Mouse (Mus musculus) neural tube, embryonic 13.5 days (tissue): Measurements from ENCODE around the gene Chd3. TPM values are rescaled to one million over a fixed set of nuclear protein-coding genes. Genes with fewer than 3 reads are reported as not detected.

Experiments
- ATAC-seq: fragments of 200-750 bp; cut with Nextera tagmentation; 2 replicates; pipeline ENCODE4 v1.8.0; 2017; ENCODE audit warnings: low read depth, mild to moderate bottlenecking, moderate TSS enrichment, moderate library complexity
- H3K27ac ChIP-seq: fragments of 300-500 bp; sonication (generic); replicated peaks from 2 replicates; pipeline ENCODE4 v1.5.1; 2015; ENCODE audit warnings: moderate library complexity, mild to moderate bottlenecking, inconsistent platforms
- H3K27me3 ChIP-seq: fragments of 300-500 bp; sonication (generic); 2 replicates; pipeline ENCODE4 v1.6.1; 2015; ENCODE audit warnings: mild to moderate bottlenecking, inconsistent platforms
- H3K36me3 ChIP-seq: fragments of 300-500 bp; sonication (generic); 2 replicates; pipeline ENCODE4 v1.6.1; 2015; ENCODE audit warnings: mild to moderate bottlenecking, inconsistent platforms
- H3K4me1 ChIP-seq: fragments of 300-500 bp; sonication (generic); replicated peaks from 2 replicates; pipeline ENCODE4 v1.6.1; 2015; ENCODE audit warnings: inconsistent platforms
- H3K4me2 ChIP-seq: fragments of 300-500 bp; sonication (generic); 2 replicates; pipeline ENCODE4 v1.6.1; 2015; ENCODE audit warnings: inconsistent platforms, mild to moderate bottlenecking, moderate library complexity
- H3K4me3 ChIP-seq: fragments of 300-500 bp; sonication (generic); 2 replicates; pipeline ENCODE4 v1.5.1; 2015; ENCODE audit warnings: mild to moderate bottlenecking, inconsistent platforms
- H3K9ac ChIP-seq: fragments of 300-500 bp; sonication (generic); 2 replicates; pipeline ENCODE4 v1.6.1; 2015; ENCODE audit warnings: moderate library complexity, mild to moderate bottlenecking, inconsistent platforms
- H3K9me3 ChIP-seq: fragments of 300-500 bp; sonication (generic); 2 replicates; pipeline ENCODE4 v1.6.1; 2016; ENCODE audit warnings: inconsistent platforms
- WGBS: fragments of 180-500 bp; shearing (Covaris S2); methylation state at CpG from one replicate; pipeline ENCODE4 v1.1.7; 2015; 5-methylcytosine and 5-hydroxymethylcytosine counted together
- polyA plus RNA-seq: library from polyadenylated mRNA; unstranded; fragments of >200 nt; fragmentation: Nextera tagmentation; extraction: Ambion mirVana; gene quantifications from 2 replicates; pipeline ENCODE4 v1.2.1, GENCODE M21; 2015

Chd3 gene
- polyA plus RNA-seq, 1 experiment from 2014 or later: 84.6 TPM

DNA sequence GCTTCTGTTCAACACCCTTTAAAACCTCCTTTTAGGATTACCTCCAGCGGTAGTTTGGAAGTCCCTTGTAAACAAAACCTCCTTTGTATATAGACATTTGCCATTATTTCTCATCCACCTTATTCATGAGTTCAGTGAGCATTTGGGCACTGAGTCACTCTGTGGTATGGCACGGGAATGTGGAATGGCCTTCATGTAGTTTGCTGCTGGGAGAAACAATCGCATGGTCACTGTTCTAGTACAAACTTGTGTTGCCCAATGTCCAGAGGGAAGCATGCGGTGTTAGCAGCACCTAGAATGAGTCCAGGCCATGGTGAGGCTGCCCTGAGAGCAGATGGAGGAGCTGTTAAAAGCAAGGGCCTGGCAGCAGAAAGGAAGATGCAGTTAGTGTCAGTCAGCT, 34.4 kb downstream of the Chd3 start:
- 0 out of 2 replicates have a peak, but pooled peaks cover 5% of the 10 kb centered on the region for H3K9me3 ChIP-seq
- no peak overlapping the region for H3K27ac ChIP-seq
- no peak for ATAC-seq
- no peak overlapping the region for H3K4me2 ChIP-seq
- 0 out of 2 replicates have a peak, but pooled peaks cover 8% of the 10 kb centered on the region for H3K27me3 ChIP-seq
- H3K4me3 ChIP-seq: no peak overlapping the region
- 76% methylated on average over 4 of the region's 4 CpGs for WGBS
- H3K4me1 ChIP-seq: peaks cover 31% of the 10 kb centered on the region
- no peak overlapping the region for H3K9ac ChIP-seq
- no peaks in the 10 kb centered on the region for H3K36me3 ChIP-seq

GRCm38 (mm10) chr11:69333922-69334321, 35.3 kb downstream of the Chd3 start:
- 0 out of 2 replicates have a peak overlapping the region, but pooled peaks have one; percentile 8 for H3K9ac ChIP-seq
- ATAC-seq: no peak
- H3K27me3 ChIP-seq: peaks cover 15% of the 10 kb centered on the region; the same call in 1 of the 2 replicates
- peaks cover 27% of the 10 kb centered on the region for H3K4me1 ChIP-seq
- H3K27ac ChIP-seq: no peak overlapping the region
- H3K4me3 ChIP-seq: no peak overlapping the region
- no peak overlapping the region for H3K4me2 ChIP-seq
- WGBS: 62% methylated on average over 3 of the region's 3 CpGs
- H3K36me3 ChIP-seq: no peaks in the 10 kb centered on the region
- H3K9me3 ChIP-seq: 0 out of 2 replicates have a peak, but pooled peaks cover 5% of the 10 kb centered on the region

- Histone ChIP-seq H3K9me3 (0 out of 2 replicates have a peak, but pooled peaks cover 4% of the 10 kb centered on the region), H3K27ac (peak overlapping the region; percentile 89), H3K4me2 (peak overlapping the region; percentile 59), H3K27me3 (peaks cover 23% of the 10 kb centered on the region; the same call in 1 of the 2 replicates), H3K36me3 (no peaks in the 10 kb centered on the region), H3K9ac (peak overlapping the region; percentile 71; the same call in 1 of the 2 replicates), H3K4me1 (peaks cover 27% of the 10 kb centered on the region), H3K4me3 (no peak overlapping the region)
- 11% methylated on average over 8 of the region's 8 CpGs for WGBS
- no peak for ATAC-seq
These were observed 36.4 kb downstream of the Chd3 start for GRCm38 (mm10) chr11:69332713-69333253.

GRCm38 (mm10) chr11:69331929-69332405, 37.2 kb downstream of the Chd3 start:
- Histone ChIP-seq H3K4me1 (peaks cover 31% of the 10 kb centered on the region), H3K4me3 (peak overlapping the region; percentile 45), H3K27ac (peak overlapping the region; percentile 89), H3K4me2 (peak overlapping the region; percentile 59), H3K36me3 (no peaks in the 10 kb centered on the region), H3K27me3 (peaks cover 31% of the 10 kb centered on the region), H3K9me3 (no peaks in the 10 kb centered on the region), H3K9ac (peak overlapping the region; percentile 71)
- ATAC-seq: peak; percentile 80
- WGBS: 1% methylated on average over 24 of the region's 24 CpGs

DNA sequence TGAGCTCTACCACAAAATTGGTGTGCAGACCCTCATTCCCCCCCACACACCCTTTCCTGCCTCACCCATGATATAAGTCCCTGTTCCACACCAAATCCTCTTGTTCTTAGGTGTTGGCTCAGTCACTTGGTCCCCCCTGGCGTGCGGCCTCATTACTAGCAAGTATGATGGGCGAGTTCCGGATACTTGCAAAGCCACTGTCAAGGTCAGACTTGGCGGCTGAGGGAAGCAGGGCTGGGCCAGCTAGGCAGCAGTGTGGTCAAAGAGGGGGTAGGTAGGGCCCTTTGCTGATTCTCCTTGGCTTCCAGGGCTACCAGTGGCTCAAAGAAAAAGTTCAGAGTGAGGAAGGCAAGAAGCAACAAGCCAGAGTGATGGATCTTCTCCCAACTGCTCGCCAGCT, 38.1 kb downstream of the Chd3 start:
- Histone ChIP-seq H3K27me3 (peaks cover 34% of the 10 kb centered on the region), H3K4me3 (peak overlapping the region; percentile 45; the same call in 1 of the 2 replicates), H3K27ac (peak overlapping the region; percentile 89; the same call in 1 of the 2 replicates), H3K36me3 (no peaks in the 10 kb centered on the region), H3K4me2 (peak overlapping the region; percentile 59), H3K9me3 (no peaks in the 10 kb centered on the region), H3K4me1 (peaks cover 38% of the 10 kb centered on the region), H3K9ac (no peak overlapping the region)
- no peak for ATAC-seq
- 91% methylated on average over 6 of the region's 6 CpGs for WGBS

- Histone ChIP-seq H3K9ac (no peak overlapping the region), H3K27me3 (peaks cover 34% of the 10 kb centered on the region), H3K9me3 (no peaks in the 10 kb centered on the region), H3K4me2 (no peak overlapping the region), H3K4me3 (no peak overlapping the region), H3K4me1 (peaks cover 57% of the 10 kb centered on the region), H3K27ac (no peak overlapping the region), H3K36me3 (no peaks in the 10 kb centered on the region)
- no peak for ATAC-seq
- WGBS: 93% methylated on average over 6 of the region's 6 CpGs
These were observed 40.7 kb downstream of the Chd3 start for GRCm38 (mm10) chr11:69328517-69328916.

DNA sequence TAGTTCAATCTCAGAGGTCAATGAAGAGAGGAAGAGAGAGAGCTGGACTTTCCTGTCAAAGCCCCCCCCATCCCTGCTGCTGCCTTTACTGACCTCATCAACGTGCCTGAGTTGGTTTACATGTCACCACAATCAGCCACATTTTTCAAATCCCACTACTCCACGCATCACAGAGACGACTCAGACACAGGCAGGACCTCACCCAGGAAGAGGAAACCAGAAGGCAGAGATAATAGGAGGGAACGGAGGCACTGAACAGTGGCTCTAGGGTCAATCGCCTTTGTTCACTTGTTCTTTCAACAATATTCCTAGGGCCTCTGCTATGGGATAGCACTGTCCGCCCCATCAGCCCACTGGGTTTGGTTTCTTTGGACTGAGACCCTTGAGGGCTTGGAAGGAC, 41.6 kb downstream of the Chd3 start:
- H3K9ac ChIP-seq: no peak overlapping the region
- H3K27ac ChIP-seq: no peak overlapping the region
- peaks cover 34% of the 10 kb centered on the region for H3K27me3 ChIP-seq
- no peak overlapping the region for H3K4me3 ChIP-seq
- no peaks in the 10 kb centered on the region for H3K9me3 ChIP-seq
- H3K36me3 ChIP-seq: no peaks in the 10 kb centered on the region
- peaks cover 57% of the 10 kb centered on the region for H3K4me1 ChIP-seq
- 52% methylated on average over 6 of the region's 6 CpGs for WGBS
- no peak for ATAC-seq
- H3K4me2 ChIP-seq: peak overlapping the region; percentile 93; the same call in 1 of the 2 replicates

DNA sequence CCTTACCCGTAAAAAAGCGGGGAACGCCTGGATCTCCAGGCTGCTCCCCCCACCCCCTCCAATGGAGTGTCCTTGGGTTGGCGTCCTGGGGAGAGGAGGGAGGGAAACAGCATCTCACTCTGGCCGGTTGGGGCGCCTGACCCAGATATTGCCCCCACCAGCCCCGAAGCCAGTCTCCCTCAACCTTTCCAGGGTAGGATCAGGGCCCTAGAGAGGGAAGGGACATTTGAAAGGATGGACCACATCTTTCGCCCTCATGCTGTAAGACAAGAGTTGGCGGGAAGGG, 42.1 kb downstream of the Chd3 start:
- Histone ChIP-seq H3K27ac (no peak overlapping the region), H3K4me1 (peaks cover 57% of the 10 kb centered on the region), H3K36me3 (no peaks in the 10 kb centered on the region), H3K4me3 (peak overlapping the region; percentile 55), H3K27me3 (peaks cover 34% of the 10 kb centered on the region), H3K4me2 (peak overlapping the region; percentile 93), H3K9me3 (no peaks in the 10 kb centered on the region), H3K9ac (peak overlapping the region; percentile 86; the same call in 1 of the 2 replicates)
- ATAC-seq: no peak
- 7% methylated on average over 9 of the region's 9 CpGs for WGBS

GRCm38 (mm10) chr11:69326408-69327156, 42.6 kb downstream of the Chd3 start:
- Histone ChIP-seq H3K9me3 (no peaks in the 10 kb centered on the region), H3K27me3 (peaks cover 34% of the 10 kb centered on the region), H3K4me2 (peak overlapping the region; percentile 93), H3K27ac (peak overlapping the region; percentile 56; the same call in 1 of the 2 replicates), H3K4me3 (peak overlapping the region; percentile 55), H3K4me1 (peaks cover 57% of the 10 kb centered on the region), H3K36me3 (no peaks in the 10 kb centered on the region), H3K9ac (peak overlapping the region; percentile 86)
- WGBS: 2% methylated on average over 45 of the region's 45 CpGs
- peak; percentile 4 for ATAC-seq

DNA sequence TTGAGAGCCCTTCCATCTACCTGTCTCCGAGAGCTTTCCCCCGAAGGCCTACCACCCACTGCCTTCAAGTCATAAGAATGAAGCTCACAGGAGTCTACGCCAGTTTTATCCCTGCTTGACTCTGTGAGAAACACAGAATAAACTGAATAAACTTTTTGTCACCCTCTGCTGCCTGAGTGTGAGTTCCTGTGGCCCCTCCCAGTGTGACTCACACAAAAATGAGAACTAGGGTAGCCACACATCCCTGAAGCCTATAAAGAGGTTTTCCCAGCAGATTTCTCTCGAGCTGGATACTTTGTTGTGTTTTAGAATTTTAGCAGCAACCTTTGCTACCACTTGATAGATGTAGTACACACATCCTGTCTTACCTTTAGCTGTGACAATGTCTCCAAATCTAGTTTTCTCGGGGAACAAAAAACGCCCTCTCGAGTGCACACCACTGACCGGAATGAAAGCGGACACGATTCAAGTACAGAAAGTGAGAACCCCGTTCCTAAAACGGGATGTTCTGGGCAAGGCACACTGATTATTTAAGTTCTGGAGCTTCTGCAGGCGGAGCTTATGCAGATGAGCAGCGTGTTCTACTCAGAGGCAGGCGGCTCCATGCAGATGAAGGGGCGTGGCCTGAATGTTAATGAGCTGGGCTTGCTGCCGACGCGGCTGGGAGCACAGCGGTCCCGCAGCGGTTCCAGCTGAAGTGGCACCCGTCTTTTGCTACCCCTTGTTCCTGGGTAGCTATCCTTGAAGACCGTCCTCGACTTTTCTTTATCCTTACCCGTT, 43.4 kb downstream of the Chd3 start, which contains the start of gene Kcnab3:
TSS of gene Kcnab3 (plus strand) at position 631 of the 780 bp plus-strand sequence.
- H3K9ac ChIP-seq: peak within 1 kb of the TSS; percentile 86
- no peaks in the 10 kb centered on the region for H3K9me3 ChIP-seq
- peaks cover 51% of the 10 kb centered on the region for H3K4me1 ChIP-seq
- H3K27ac ChIP-seq: peak within 1 kb of the TSS; percentile 56; the same call in 1 of the 2 replicates
- peak; percentile 41 for ATAC-seq
- H3K27me3 ChIP-seq: peaks cover 34% of the 10 kb centered on the region
- peak within 1 kb of the TSS; percentile 55 for H3K4me3 ChIP-seq
- H3K36me3 ChIP-seq: 0 out of 2 replicates have a peak, but pooled peaks cover 3% of the 10 kb centered on the region
- 11% methylated on average over 26 of the region's 26 CpGs for WGBS
- H3K4me2 ChIP-seq: peak within 1 kb of the TSS; percentile 93

- Histone ChIP-seq H3K27me3 (peaks cover 29% of the 10 kb centered on the region), H3K9me3 (no peaks in the 10 kb centered on the region), H3K4me3 (peak overlapping the region; percentile 64), H3K9ac (peak overlapping the region; percentile 78; the same call in 1 of the 2 replicates), H3K27ac (no peak overlapping the region), H3K4me1 (peaks cover 51% of the 10 kb centered on the region), H3K4me2 (peak overlapping the region; percentile 95), H3K36me3 (0 out of 2 replicates have a peak, but pooled peaks cover 6% of the 10 kb centered on the region)
- ATAC-seq: no peak
- WGBS: 84% methylated on average over 6 of the region's 6 CpGs
These were observed 44.5 kb downstream of the Chd3 start for GRCm38 (mm10) chr11:69324749-69325148.
